Mouse (Mus musculus) spleen, adult 2 months (tissue): ENCODE results near the gene Tbc1d17. TPM values are rescaled to one million over a fixed set of nuclear protein-coding genes. Genes with fewer than 3 reads are reported as not detected.

Source experiments
- DNase-seq, 2 experiments: peaks; one replicate each; pipeline versions ENCODE4 v3.0.0 to v3.0.0-alpha.2; 2012 to 2021; ENCODE audit warnings: low spot score in 2 of 2, low read depth in 1 of 2
- H3K27ac ChIP-seq: fragments of 200-500 bp; 2 replicates; pipeline ENCODE4 v1.5.1; 2012; ENCODE audit warnings: low read length, inconsistent platforms; ENCODE audit not compliant: insufficient read depth
- H3K27me3 ChIP-seq: fragments of 200-500 bp; 2 replicates; pipeline ENCODE4 v1.6.1; 2012; ENCODE audit warnings: mild to moderate bottlenecking, moderate library complexity, low read length, inconsistent platforms; ENCODE audit not compliant: control insufficient read depth, insufficient read depth
- H3K36me3 ChIP-seq: fragments of 200-500 bp; 2 replicates; pipeline ENCODE4 v1.6.1; 2012; ENCODE audit warnings: mild to moderate bottlenecking, low read length, inconsistent platforms; ENCODE audit not compliant: control insufficient read depth, insufficient read depth
- H3K4me1 ChIP-seq: fragments of 200-500 bp; 2 replicates; pipeline ENCODE4 v1.6.1; 2011; ENCODE audit warnings: inconsistent platforms; ENCODE audit not compliant: control insufficient read depth, insufficient read depth, insufficient read length
- H3K4me3 ChIP-seq: fragments of 200-500 bp; 2 replicates; pipeline ENCODE4 v1.5.1; 2011; ENCODE audit warnings: mild to moderate bottlenecking, inconsistent platforms; ENCODE audit not compliant: insufficient read depth, insufficient read length; ENCODE audit errors: extremely low read depth
- CTCF ChIP-seq: fragments of 200-500 bp; IDR thresholded peaks from 2 replicates; pipeline ENCODE4 v1.5.1; 2011; ENCODE audit warnings: mild to moderate bottlenecking, inconsistent platforms; ENCODE audit not compliant: insufficient read depth, insufficient read length, insufficient replicate concordance; ENCODE audit errors: extremely low read depth
- POLR2A ChIP-seq: fragments of 200-500 bp; IDR thresholded peaks from 2 replicates; pipeline ENCODE4 v1.6.1; 2011; ENCODE audit warnings: low read depth, low read length, inconsistent platforms
- WGBS: fragments of 180-500 bp; shearing (Covaris S2); methylation state at CpG from one replicate; pipeline ENCODE4 v1.1.7; 2018; 5-methylcytosine and 5-hydroxymethylcytosine counted together
- polyA plus RNA-seq: library from polyadenylated mRNA; depleted of rRNA; stranded (reverse); fragments of >200 nt; gene quantifications from 2 replicates; pipeline ENCODE4 v1.2.3, GENCODE M21; 2012

The Tbc1d17 gene
- polyA plus RNA-seq, 1 experiment: 68.4 TPM

GRCm38 (mm10) chr7:44832763-44833162 lies 16.1 kb downstream of the Tbc1d17 start:
- DNase-seq: no peak
- Histone ChIP-seq H3K36me3 (peaks cover 24% of the 10 kb centered on the region), H3K27me3 (no peaks in the 10 kb centered on the region), H3K27ac (no peak overlapping the region), H3K4me1 (peaks cover 32% of the 10 kb centered on the region), H3K4me3 (no peak overlapping the region)
- TF ChIP-seq POLR2A (no peak), CTCF (no peak)
- 87% methylated on average over 4 of the region's 4 CpGs for WGBS

- peaks cover 24% of the 10 kb centered on the region for H3K36me3 ChIP-seq
- peaks cover 19% of the 10 kb centered on the region; the same call in 1 of the 2 replicates for H3K4me1 ChIP-seq
- WGBS: 89% methylated on average over 5 of the region's 5 CpGs
- H3K4me3 ChIP-seq: no peak overlapping the region
- TF ChIP-seq POLR2A (no peak), CTCF (no peak)
- no peaks in the 10 kb centered on the region for H3K27me3 ChIP-seq
- DNase-seq: no peak
- H3K27ac ChIP-seq: no peak overlapping the region
These were observed 20.2 kb downstream of the Tbc1d17 start for GRCm38 (mm10) chr7:44828706-44829105.

GRCm38 (mm10) chr7:44826771-44827170 lies 22.1 kb downstream of the Tbc1d17 start:
- no peak overlapping the region for H3K4me3 ChIP-seq
- peaks cover 24% of the 10 kb centered on the region for H3K36me3 ChIP-seq
- no peak for TF ChIP-seq CTCF
- no peak for TF ChIP-seq POLR2A
- peaks cover 19% of the 10 kb centered on the region; the same call in 1 of the 2 replicates for H3K4me1 ChIP-seq
- WGBS: 59% methylated on average over 3 of the region's 3 CpGs
- peak overlapping the region; percentile 47; the same call in 1 of the 2 replicates for H3K27ac ChIP-seq
- DNase-seq: no peak
- H3K27me3 ChIP-seq: no peaks in the 10 kb centered on the region

DNA sequence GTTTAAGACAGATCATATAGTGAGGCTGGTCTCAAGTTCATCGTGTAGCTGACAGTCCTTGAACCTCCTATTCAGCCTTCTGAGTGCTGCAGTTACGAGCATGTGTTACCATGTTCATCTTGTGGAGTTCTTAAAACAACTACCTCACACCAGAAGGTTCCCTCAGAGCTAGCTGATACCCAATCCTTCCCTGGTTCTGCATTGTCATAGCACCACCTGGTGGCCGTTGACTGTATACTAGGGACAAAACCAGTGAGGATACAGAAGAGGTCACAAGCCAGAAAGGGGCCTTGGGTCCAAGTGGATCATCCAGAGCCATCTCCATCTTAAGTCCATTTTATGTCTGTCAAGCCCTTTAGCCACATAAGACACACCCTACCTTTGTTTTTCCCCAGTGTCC lies 24.0 kb downstream of the Tbc1d17 start:
- DNase-seq: peak in 1 of 2 experiments; percentile 83
- WGBS: 9% methylated on average over 3 of the region's 3 CpGs
- H3K4me3 ChIP-seq: no peak overlapping the region
- TF ChIP-seq CTCF (peak; percentile 72; the same call in 1 of the 2 replicates), POLR2A (no peak)
- no peak overlapping the region for H3K27ac ChIP-seq
- H3K36me3 ChIP-seq: peaks cover 15% of the 10 kb centered on the region
- H3K4me1 ChIP-seq: peaks cover 22% of the 10 kb centered on the region; the same call in 1 of the 2 replicates
- H3K27me3 ChIP-seq: no peaks in the 10 kb centered on the region

DNA sequence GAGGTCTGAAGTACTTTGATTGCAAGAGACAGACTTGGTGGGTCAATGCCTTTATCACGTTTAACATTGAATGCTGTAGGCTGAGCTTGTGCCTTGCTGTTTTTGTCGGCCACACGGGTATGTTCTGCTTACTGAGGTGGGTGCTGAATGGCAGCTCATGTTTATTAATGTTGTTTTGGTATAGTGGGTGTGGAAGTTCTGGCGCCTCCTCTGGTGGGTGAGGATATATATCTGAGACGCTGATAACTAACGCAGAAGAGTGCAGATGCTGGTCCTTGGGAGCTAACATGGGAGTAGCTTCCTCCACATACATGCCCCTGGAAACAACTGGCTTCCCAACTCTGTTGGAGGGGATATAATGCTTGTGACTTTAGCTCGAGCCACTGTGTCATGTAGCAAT lies 25.5 kb downstream of the Tbc1d17 start:
- DNase-seq: no peak
- H3K27me3 ChIP-seq: no peaks in the 10 kb centered on the region
- peaks cover 22% of the 10 kb centered on the region; the same call in 1 of the 2 replicates for H3K4me1 ChIP-seq
- H3K4me3 ChIP-seq: no peak overlapping the region
- peaks cover 1% of the 10 kb centered on the region; the same call in 1 of the 2 replicates for H3K36me3 ChIP-seq
- 51% methylated on average over 7 of the region's 7 CpGs for WGBS
- TF ChIP-seq POLR2A: no peak
- no peak for TF ChIP-seq CTCF
- no peak overlapping the region for H3K27ac ChIP-seq

- H3K27me3 ChIP-seq: no peaks in the 10 kb centered on the region
- peaks cover 15% of the 10 kb centered on the region for H3K4me1 ChIP-seq
- DNase-seq: peak in 1 of 2 experiments; percentile 7
- no peak for TF ChIP-seq POLR2A
- TF ChIP-seq CTCF: peak; percentile 15; the same call in 1 of the 2 replicates
- no peaks in the 10 kb centered on the region for H3K36me3 ChIP-seq
- H3K4me3 ChIP-seq: no peak overlapping the region
- 80% methylated on average over 7 of the region's 7 CpGs for WGBS
- H3K27ac ChIP-seq: no peak overlapping the region
These were observed 27.0 kb downstream of the Tbc1d17 start for GRCm38 (mm10) chr7:44821666-44822448.

DNA sequence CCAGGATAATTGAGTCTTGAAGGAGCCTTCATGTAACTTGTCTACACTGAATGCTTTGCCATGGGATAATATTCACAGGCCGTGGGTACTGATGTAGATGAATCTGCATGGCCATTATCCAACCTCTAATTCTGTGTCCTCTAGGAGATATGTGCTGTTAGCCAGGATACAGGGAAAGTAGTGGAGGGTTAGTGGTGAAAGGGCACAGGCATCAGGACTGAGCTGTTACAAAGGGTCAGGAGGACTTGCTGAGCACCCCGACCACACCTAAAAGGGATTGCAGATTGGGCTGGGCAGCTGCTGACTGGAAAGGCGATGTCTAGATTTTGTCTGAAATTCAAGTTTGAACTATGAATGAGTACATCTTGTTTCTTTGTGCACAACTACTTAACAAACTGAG lies 28.4 kb downstream of the Tbc1d17 start:
- WGBS: 76% methylated on average over 3 of the region's 3 CpGs
- Histone ChIP-seq H3K27ac (no peak overlapping the region), H3K4me1 (peaks cover 6% of the 10 kb centered on the region), H3K36me3 (no peaks in the 10 kb centered on the region), H3K27me3 (no peaks in the 10 kb centered on the region), H3K4me3 (no peak overlapping the region)
- DNase-seq: peak in 1 of 2 experiments; percentile 1
- no peak for TF ChIP-seq CTCF
- no peak for TF ChIP-seq POLR2A
